Mouse (Mus musculus) testis, adult 2 months (tissue): ENCODE measurements around the gene Zfp352. TPM values are rescaled to one million over a fixed set of nuclear protein-coding genes. Genes with fewer than 3 reads are reported as not detected.
"Not testable (repeated sequence)": the region's sequence is repeated elsewhere in the genome, so short reads cannot be mapped to it uniquely, and the experiment has no call there.

Source experiments
- H3K27ac ChIP-seq: fragments of 200-500 bp; 2 replicates; pipeline ENCODE4 v1.5.1; 2012; ENCODE audit warnings: low read depth, low read length; ENCODE audit not compliant: control insufficient read depth, insufficient read depth
- H3K27me3 ChIP-seq: fragments of 200-500 bp; 2 replicates; pipeline ENCODE4 v1.6.1; 2012; ENCODE audit warnings: mild to moderate bottlenecking, low read length, moderate library complexity; ENCODE audit not compliant: control insufficient read depth, insufficient read depth
- H3K36me3 ChIP-seq: fragments of 200-500 bp; 2 replicates; pipeline ENCODE4 v1.6.1; 2012; ENCODE audit warnings: mild to moderate bottlenecking, low read length; ENCODE audit not compliant: control insufficient read depth, insufficient read depth
- H3K4me1 ChIP-seq: fragments of 200-500 bp; 2 replicates; pipeline ENCODE4 v1.6.1; 2012; ENCODE audit warnings: low read length; ENCODE audit not compliant: control insufficient read depth, insufficient read depth
- H3K4me3 ChIP-seq: fragments of 200-500 bp; 2 replicates; pipeline ENCODE4 v1.5.1; 2012; ENCODE audit warnings: low read depth, mild to moderate bottlenecking, low read length, moderate library complexity, mixed read lengths; ENCODE audit not compliant: control insufficient read depth
- CTCF ChIP-seq: fragments of 200-500 bp; IDR thresholded peaks from 2 replicates; pipeline ENCODE4 v1.5.1; 2012; ENCODE audit warnings: low read depth, mild to moderate bottlenecking, inconsistent platforms, low read length, moderate library complexity; ENCODE audit not compliant: control insufficient read depth, insufficient read depth, insufficient replicate concordance
- POLR2A ChIP-seq: fragments of 200-500 bp; IDR thresholded peaks from 2 replicates; pipeline ENCODE4 v1.6.1; 2012; ENCODE audit warnings: low read depth, mild to moderate bottlenecking, inconsistent platforms, low read length, moderate library complexity; ENCODE audit not compliant: control insufficient read depth
- polyA plus RNA-seq: library from polyadenylated mRNA; depleted of rRNA; stranded (reverse); fragments of >200 nt; gene quantifications from 2 replicates; pipeline ENCODE4 v1.2.3, GENCODE M21; 2012; rRNA removed

Gene Zfp352
- 0.19 TPM in 1 of 2 replicates, not detected in the other for polyA plus RNA-seq

- H3K4me3 ChIP-seq: no peak within 1 kb of the TSS
- no peaks in the 10 kb centered on the region for H3K27me3 ChIP-seq
- no peak within 1 kb of the TSS for H3K27ac ChIP-seq
- no peak for TF ChIP-seq POLR2A
- TF ChIP-seq CTCF: no peak
- H3K4me1 ChIP-seq: no peaks in the 10 kb centered on the region
- H3K36me3 ChIP-seq: no peaks in the 10 kb centered on the region
Observed at GRCm38 (mm10) chr4:90218520-90218919, at the start of gene Zfp352. Gene Zfp352 (plus strand): TSS chr4:90218820.

- H3K27me3 ChIP-seq: no peaks in the 10 kb centered on the region
- no peaks in the 10 kb centered on the region for H3K36me3 ChIP-seq
- no peak overlapping the region for H3K4me3 ChIP-seq
- H3K27ac ChIP-seq: no peak overlapping the region
- no peaks in the 10 kb centered on the region for H3K4me1 ChIP-seq
- TF ChIP-seq POLR2A (no peak), CTCF (no peak)
Observed at GRCm38 (mm10) chr4:90170890-90171483, 47.6 kb upstream of the Zfp352 start.

GRCm38 (mm10) chr4:90174036-90174435 lies 44.6 kb upstream of the Zfp352 start:
- no peak overlapping the region for H3K27ac ChIP-seq
- no peaks in the 10 kb centered on the region for H3K36me3 ChIP-seq
- no peaks in the 10 kb centered on the region for H3K27me3 ChIP-seq
- no peaks in the 10 kb centered on the region for H3K4me1 ChIP-seq
- H3K4me3 ChIP-seq: no peak overlapping the region
- TF ChIP-seq CTCF (no peak), POLR2A (no peak)

- no peak overlapping the region for H3K27ac ChIP-seq
- TF ChIP-seq POLR2A (no peak), CTCF (no peak)
- no peaks in the 10 kb centered on the region for H3K4me1 ChIP-seq
- H3K4me3 ChIP-seq: no peak overlapping the region
- no peaks in the 10 kb centered on the region for H3K36me3 ChIP-seq
- no peaks in the 10 kb centered on the region for H3K27me3 ChIP-seq
Observed at GRCm38 (mm10) chr4:90203421-90203820, 15.2 kb upstream of the Zfp352 start.

- no peaks in the 10 kb centered on the region for H3K27me3 ChIP-seq
- no peak overlapping the region for H3K27ac ChIP-seq
- no peak for TF ChIP-seq POLR2A
- no peak for TF ChIP-seq CTCF
- no peak overlapping the region for H3K4me3 ChIP-seq
- no peaks in the 10 kb centered on the region for H3K36me3 ChIP-seq
- no peaks in the 10 kb centered on the region for H3K4me1 ChIP-seq
Observed at GRCm38 (mm10) chr4:90211475-90211874, 7.1 kb upstream of the Zfp352 start.

GRCm38 (mm10) chr4:90212076-90212475 lies 6.5 kb upstream of the Zfp352 start:
- no peaks in the 10 kb centered on the region for H3K36me3 ChIP-seq
- no peaks in the 10 kb centered on the region for H3K27me3 ChIP-seq
- no peaks in the 10 kb centered on the region for H3K4me1 ChIP-seq
- TF ChIP-seq POLR2A (no peak), CTCF (no peak)
- no peak overlapping the region for H3K4me3 ChIP-seq
- no peak overlapping the region for H3K27ac ChIP-seq

GRCm38 (mm10) chr4:90235646-90236045 lies 17.0 kb downstream of the Zfp352 start:
- not testable (repeated sequence) for H3K27ac ChIP-seq, H3K4me3 ChIP-seq, H3K4me1 ChIP-seq, H3K36me3 ChIP-seq, H3K27me3 ChIP-seq

GRCm38 (mm10) chr4:90269781-90270180 lies 51.2 kb downstream of the Zfp352 start:
- no peak for TF ChIP-seq CTCF
- no peak for TF ChIP-seq POLR2A
- Histone ChIP-seq H3K27ac (no peak overlapping the region), H3K36me3 (no peaks in the 10 kb centered on the region), H3K27me3 (no peaks in the 10 kb centered on the region), H3K4me3 (no peak overlapping the region), H3K4me1 (no peaks in the 10 kb centered on the region)
